Mouse (Mus musculus) right cerebral cortex, adult 18-20 months (tissue): ENCODE data around the gene Slc44a5.

Experiments used
- DNase-seq: peaks from one replicate; pipeline ENCODE4 v3.0.0; 2022; ENCODE audit warnings: mixed read lengths

Gene Slc44a5

GRCm38 (mm10) chr3:154173556-154173955, 200.3 kb downstream of the Slc44a5 start:
- no peak for DNase-seq

GRCm38 (mm10) chr3:154174031-154174430, 200.8 kb downstream of the Slc44a5 start:
- DNase-seq: no peak

DNA sequence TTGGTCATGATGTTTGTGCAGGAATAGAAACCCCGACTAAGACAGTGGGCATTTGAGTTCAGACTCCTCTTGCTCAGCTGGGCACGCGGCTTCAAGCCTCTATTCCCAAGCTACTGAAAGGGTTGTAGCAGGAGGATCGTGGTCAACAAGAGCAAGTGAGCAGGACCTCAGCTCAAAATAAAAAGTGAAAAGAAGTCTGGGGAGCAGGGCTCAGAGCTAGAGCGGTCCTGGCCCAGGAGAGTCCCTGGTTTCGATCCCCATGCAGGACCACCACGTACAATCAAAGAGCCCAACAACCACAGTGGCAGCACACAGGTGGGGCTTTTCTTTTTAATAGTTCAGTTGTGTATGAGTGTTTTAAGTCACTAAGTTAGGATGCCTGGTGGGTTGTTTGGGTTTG, 201.5 kb downstream of the Slc44a5 start:
- no peak for DNase-seq

- no peak for DNase-seq
Observed at GRCm38 (mm10) chr3:154177665-154178305, 204.5 kb downstream of the Slc44a5 start.

DNA sequence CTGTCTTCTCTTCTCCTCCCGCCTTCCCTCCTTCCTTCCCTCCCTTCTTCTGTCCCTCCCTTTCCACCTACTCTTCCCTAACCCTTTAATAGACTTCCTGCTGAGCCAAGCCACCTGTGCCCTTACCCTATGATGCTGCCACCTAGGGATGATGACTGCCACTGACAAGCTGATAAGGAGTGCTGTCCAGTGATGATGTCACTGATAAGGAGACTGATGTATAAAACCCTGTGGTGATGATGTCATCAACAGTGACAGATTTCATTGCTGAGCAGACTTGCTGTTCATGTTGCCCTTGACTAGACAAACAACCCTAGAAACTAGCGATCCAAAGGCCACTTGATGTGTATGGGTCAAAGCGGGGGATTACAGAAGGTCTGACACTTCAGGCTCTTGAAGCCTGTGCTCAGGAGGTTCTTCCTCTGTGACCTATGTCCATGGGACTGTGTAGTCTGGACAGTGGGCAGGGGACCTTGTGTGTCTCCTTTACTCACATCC, 206.2 kb downstream of the Slc44a5 start:
- DNase-seq: no peak

DNA sequence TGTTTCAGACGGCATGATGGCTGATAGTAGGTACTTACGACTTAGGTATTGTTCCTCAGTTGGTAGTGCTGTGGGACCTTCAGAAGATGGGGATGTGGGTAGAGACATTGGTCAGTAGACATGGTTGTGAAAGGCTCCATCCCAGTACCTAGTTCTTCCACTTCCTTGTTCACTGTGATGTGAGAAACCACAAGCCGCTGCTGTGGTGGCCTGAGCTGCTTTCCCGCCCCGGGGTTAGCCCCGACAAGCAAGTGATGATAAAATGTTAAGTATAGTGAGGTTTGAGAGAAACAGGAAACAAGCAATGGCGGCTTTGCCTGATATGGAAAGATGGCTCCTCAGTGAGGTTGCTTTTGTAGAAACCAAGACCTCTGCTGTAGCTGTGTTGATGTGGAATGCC, 209.8 kb downstream of the Slc44a5 start:
- no peak for DNase-seq

DNA sequence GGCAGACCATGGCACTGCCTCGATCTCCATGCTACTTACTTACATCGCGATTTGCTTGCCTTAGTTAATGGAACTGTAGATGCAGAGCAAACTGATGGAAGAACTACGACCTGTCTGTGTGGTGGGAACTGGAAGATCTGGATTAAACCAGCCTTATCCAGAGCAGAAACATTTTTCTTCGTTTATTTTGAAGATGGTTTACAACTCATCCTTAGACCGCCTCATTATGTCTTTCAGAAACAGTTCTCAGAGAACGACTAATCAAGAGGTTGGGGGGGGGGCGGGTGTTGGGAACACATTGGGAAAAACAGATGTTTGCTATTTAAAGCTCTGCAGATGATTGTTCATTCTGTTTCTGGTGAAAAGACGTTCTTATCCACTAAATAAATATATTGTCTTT, 210.7 kb downstream of the Slc44a5 start:
- no peak for DNase-seq

DNA sequence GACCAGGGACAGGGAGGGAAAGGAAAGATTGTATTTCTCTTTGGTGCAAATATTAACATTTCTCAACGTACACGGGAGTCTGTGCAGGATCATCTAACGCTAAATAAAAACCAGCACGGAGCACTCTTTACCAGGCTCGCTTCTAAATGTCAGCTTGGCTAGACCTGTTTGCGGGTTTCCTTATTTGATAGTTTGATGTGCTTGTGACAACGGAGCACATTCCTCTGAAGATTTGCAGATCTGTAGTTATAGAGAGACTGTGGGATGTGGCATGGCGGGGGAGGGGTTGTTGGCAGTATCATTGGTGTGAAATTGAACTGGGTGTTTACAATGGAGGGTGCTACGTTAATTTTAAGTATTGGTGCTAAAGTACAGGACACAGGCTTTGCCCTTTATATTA, 215.4 kb downstream of the Slc44a5 start:
- peak; percentile 9 for DNase-seq

- no peak for DNase-seq
Observed at GRCm38 (mm10) chr3:154192328-154193030, 219.2 kb downstream of the Slc44a5 start.

DNA sequence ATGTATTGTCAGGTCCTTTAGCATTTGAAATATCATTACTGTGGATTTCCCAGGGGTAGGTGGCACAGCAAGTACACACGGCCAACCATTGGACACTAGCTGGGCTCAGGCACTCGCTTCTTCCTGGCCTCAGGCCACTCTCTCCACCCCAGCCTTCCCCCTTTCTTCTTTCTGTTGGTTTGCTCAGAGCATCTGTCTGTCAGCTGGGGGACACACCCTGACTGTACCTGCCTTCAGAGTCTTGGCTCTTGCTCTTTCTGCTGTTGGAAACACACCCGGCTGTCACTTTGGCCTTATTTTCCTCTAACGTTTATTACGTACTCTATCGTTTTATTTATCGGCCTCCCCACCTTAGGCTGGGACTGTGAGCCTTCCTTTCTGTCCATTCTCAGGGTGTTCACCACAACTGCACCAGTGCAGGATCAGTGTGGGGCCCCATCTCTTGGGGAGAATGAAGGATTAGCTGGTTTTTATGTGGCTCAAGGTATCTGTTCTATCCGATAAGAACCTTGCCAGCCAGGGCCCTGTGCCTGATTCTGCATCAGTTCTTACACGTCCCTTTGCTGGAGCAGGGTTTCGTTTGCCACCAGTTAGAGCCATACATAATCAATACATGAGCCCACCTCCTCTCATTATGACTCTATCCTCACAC, 220.1 kb downstream of the Slc44a5 start:
- no peak for DNase-seq

- DNase-seq: no peak
Observed at GRCm38 (mm10) chr3:154200422-154200828, 227.2 kb downstream of the Slc44a5 start.

GRCm38 (mm10) chr3:154201796-154202195, 228.6 kb downstream of the Slc44a5 start:
- no peak for DNase-seq

GRCm38 (mm10) chr3:154202383-154202782, 229.1 kb downstream of the Slc44a5 start:
- no peak for DNase-seq

GRCm38 (mm10) chr3:154208479-154208878, 235.2 kb downstream of the Slc44a5 start:
- no peak for DNase-seq

DNA sequence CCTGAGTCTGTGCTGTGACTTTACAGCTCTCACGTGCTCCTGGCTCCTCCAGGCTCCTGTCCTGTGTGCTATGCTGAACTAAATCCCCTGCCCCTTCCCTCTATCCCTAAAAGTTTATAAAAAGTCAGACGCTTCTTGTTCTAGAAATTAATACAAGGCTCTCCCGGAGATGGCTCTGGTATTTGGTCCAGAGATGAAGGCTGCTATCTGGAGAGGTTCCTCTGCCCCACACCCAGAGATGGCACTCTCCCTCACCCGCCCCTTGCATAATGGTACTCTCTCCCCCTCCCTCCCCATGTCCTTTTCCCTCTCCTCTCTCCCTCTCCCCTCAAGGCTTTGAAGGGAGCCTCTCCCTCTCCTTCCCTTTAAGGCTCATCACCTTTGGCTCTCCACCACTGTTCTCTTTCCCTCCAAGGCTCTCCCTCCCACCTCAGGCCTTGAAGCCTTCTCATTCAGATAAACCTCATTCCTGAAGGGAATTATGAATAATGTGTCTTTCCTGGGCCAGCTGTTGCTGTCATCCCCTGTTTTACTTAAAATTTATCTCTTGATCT, 236.0 kb downstream of the Slc44a5 start:
- DNase-seq: no peak

GRCm38 (mm10) chr3:154209776-154210430, 236.7 kb downstream of the Slc44a5 start:
- DNase-seq: no peak

DNA sequence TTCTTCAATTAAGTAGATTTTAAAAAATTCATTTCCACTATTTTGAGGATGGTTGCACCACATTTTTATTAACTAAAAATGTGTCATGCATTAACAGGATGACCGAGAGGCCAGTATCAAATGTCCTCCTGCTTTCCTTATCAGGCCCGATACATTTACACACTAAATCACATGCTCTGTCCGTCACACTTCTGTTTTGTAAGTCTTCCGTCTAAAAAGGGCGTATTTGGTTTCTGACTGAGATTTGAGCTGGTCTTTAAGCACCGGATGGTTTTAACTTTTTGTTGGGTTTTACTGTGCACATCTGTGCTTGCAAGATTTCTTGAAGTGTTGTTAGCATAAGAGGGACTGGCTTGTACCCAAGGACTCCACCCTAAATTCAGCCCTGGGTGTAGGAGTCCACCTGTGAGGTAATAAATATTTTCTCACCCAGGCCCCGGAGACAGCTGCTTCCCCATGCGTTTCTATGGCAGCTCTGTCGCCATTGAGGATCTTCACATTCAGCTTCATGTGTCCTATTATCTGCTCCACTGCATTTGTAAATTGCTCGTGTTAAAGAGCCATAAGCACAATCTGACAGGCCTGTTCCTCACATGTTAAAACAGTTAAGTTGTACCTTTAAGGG, 237.3 kb downstream of the Slc44a5 start:
- no peak for DNase-seq

- DNase-seq: no peak
Observed at GRCm38 (mm10) chr3:154212551-154212950, 239.3 kb downstream of the Slc44a5 start.

DNA sequence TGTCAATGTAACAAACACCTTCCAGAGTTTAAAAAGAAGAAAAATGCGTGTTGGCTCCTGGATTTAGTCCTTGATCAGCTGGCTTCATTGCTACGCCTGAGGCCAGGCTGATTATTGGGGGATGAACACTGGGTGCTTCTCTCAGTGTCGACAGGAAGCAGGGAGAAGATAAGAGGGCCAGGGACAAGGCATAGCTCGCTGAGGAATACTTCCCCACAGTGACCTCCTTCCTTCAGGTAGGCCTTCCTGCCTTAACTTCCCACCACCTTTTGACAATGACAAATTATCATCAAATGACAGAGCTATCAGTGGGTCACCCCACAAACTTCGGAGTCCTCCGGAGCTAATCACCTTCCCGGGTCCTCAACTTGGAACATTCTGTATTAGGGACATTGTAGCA, 242.1 kb downstream of the Slc44a5 start:
- DNase-seq: no peak

- DNase-seq: no peak
Observed at GRCm38 (mm10) chr3:154215779-154216178, 242.5 kb downstream of the Slc44a5 start.

DNA sequence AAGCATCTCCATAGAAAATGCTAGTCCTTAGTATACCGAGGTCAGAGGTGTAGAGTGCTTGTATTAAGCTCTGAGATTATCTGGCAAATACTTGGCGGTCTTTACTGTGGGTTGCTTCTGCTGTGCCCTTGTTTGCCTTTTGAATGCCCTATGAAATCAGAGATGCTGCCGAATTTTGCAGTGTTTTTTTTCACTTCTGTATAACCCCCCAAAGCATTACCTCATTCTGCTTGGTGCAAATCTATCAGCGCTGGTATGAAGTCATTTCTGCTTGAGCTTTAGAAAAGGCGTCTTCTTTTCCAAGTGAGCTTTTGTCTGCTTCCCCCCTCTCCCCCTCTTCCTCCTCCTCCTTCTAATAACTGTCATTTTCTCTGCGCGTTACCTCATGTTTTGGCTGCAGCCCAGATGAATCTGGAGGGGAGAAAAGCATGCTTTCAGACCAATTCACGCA, 248.9 kb downstream of the Slc44a5 start:
- DNase-seq: no peak

DNA sequence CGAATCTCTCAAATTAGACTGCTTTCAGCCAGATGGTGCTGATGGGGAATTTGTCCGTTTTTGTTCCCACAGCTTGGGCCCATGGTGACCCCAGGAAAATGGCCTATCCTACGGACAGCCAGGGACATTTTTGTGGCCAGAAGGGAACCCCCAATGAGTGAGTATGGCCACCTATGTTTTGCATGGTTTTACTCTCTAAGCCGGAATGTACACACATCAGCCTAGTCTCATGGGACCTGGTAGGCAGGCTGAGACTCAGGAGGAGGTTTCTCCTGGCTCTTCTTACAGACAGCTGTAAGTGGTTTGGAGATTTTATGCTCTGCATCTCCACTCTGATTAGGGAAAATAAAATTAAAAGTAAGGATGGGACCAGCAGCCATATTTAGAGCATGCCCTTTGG, 249.5 kb downstream of the Slc44a5 start:
- no peak for DNase-seq
